Mouse (Mus musculus): ENCODE measurements around the gene Wdr5. TPM values are rescaled to one million over a fixed set of nuclear protein-coding genes. Genes with fewer than 3 reads are reported as not detected.

The Wdr5 gene
- polyA plus RNA-seq, 1 experiment from 2014 or later: 49.2 TPM

GRCm38 (mm10) chr2:27563641-27564148 lies 48.7 kb downstream of the Wdr5 start:
- H3K9ac ChIP-seq (replicated peaks; ENCODE audit: low read depth, low read length): no peak overlapping the region
- 74% methylated on average over 9 of the region's 9 CpGs for WGBS
- H3K27ac ChIP-seq (ENCODE audit: low read length): no peak overlapping the region
- H3K9me3 ChIP-seq (ENCODE audit: control insufficient read depth, low read depth, low read length): no peaks in the 10 kb centered on the region
- H3K4me2 ChIP-seq (replicated peaks; ENCODE audit: low read depth, low read length): no peak overlapping the region
- no peaks in the 10 kb centered on the region for H3K27me3 ChIP-seq (ENCODE audit: control insufficient read depth, insufficient read depth, low read length)
- no peak for ATAC-seq (ENCODE audit: insufficient number of reproducible peaks, insufficient read depth, low FRiP score, low read depth)
- H3K4me3 ChIP-seq (ENCODE audit: low read depth, low read length): no peak overlapping the region
- H3K36me3 ChIP-seq (ENCODE audit: control insufficient read depth, insufficient read depth, low read length): no peaks in the 10 kb centered on the region
- H3K4me1 ChIP-seq (ENCODE audit: control insufficient read depth, insufficient read depth, low read length): 0 out of 2 replicates have a peak, but pooled peaks cover 5% of the 10 kb centered on the region

- Histone ChIP-seq H3K4me2 (replicated peaks; ENCODE audit: low read depth, low read length) (no peak overlapping the region), H3K9ac (replicated peaks; ENCODE audit: low read depth, low read length) (no peak overlapping the region), H3K27me3 (ENCODE audit: control insufficient read depth, insufficient read depth, low read length) (no peaks in the 10 kb centered on the region), H3K36me3 (ENCODE audit: control insufficient read depth, insufficient read depth, low read length) (no peaks in the 10 kb centered on the region), H3K4me3 (ENCODE audit: low read depth, low read length) (no peak overlapping the region), H3K4me1 (ENCODE audit: control insufficient read depth, insufficient read depth, low read length) (0 out of 2 replicates have a peak, but pooled peaks cover 9% of the 10 kb centered on the region), H3K27ac (ENCODE audit: low read length) (no peak overlapping the region), H3K9me3 (ENCODE audit: control insufficient read depth, low read depth, low read length) (no peaks in the 10 kb centered on the region)
- ATAC-seq (ENCODE audit: insufficient number of reproducible peaks, insufficient read depth, low FRiP score, low read depth): no peak
- WGBS: 93% methylated on average over 4 of the region's 4 CpGs
These were observed 49.7 kb downstream of the Wdr5 start for GRCm38 (mm10) chr2:27564694-27565093.

- ATAC-seq (ENCODE audit: insufficient number of reproducible peaks, insufficient read depth, low FRiP score, low read depth): no peak
- H3K9ac ChIP-seq (replicated peaks; ENCODE audit: low read depth, low read length): no peak overlapping the region
- 64% methylated on average over 12 of the region's 12 CpGs for WGBS
These were observed 50.6 kb downstream of the Wdr5 start for GRCm38 (mm10) chr2:27565316-27566103.

GRCm38 (mm10) chr2:27570856-27571255 lies 55.9 kb downstream of the Wdr5 start:
- Histone ChIP-seq H3K9ac (replicated peaks; ENCODE audit: low read depth, low read length) (no peak overlapping the region), H3K4me1 (ENCODE audit: control insufficient read depth, insufficient read depth, low read length) (peaks cover 19% of the 10 kb centered on the region; the same call in 1 of the 2 replicates), H3K9me3 (ENCODE audit: control insufficient read depth, low read depth, low read length) (no peaks in the 10 kb centered on the region), H3K4me2 (replicated peaks; ENCODE audit: low read depth, low read length) (no peak overlapping the region), H3K27ac (ENCODE audit: low read length) (no peak overlapping the region), H3K36me3 (ENCODE audit: control insufficient read depth, insufficient read depth, low read length) (no peaks in the 10 kb centered on the region), H3K4me3 (ENCODE audit: low read depth, low read length) (no peak overlapping the region), H3K27me3 (ENCODE audit: control insufficient read depth, insufficient read depth, low read length) (no peaks in the 10 kb centered on the region)
- ATAC-seq (ENCODE audit: insufficient number of reproducible peaks, insufficient read depth, low FRiP score, low read depth): no peak
- WGBS: 68% methylated on average over 5 of the region's 5 CpGs

More at GRCm38 (mm10) chr2:27565316-27566103, 50.6 kb downstream of the Wdr5 start:
- no peak overlapping the region for H3K27ac ChIP-seq (ENCODE audit: low read length)
- no peaks in the 10 kb centered on the region for H3K36me3 ChIP-seq (ENCODE audit: control insufficient read depth, insufficient read depth, low read length)
- H3K4me1 ChIP-seq (ENCODE audit: control insufficient read depth, insufficient read depth, low read length): 0 out of 2 replicates have a peak, but pooled peaks cover 9% of the 10 kb centered on the region
- H3K4me3 ChIP-seq (ENCODE audit: low read depth, low read length): no peak overlapping the region
- no peak overlapping the region for H3K4me2 ChIP-seq (replicated peaks; ENCODE audit: low read depth, low read length)
- H3K27me3 ChIP-seq (ENCODE audit: control insufficient read depth, insufficient read depth, low read length): no peaks in the 10 kb centered on the region
- no peaks in the 10 kb centered on the region for H3K9me3 ChIP-seq (ENCODE audit: control insufficient read depth, low read depth, low read length)

GRCm38 (mm10) chr2:27572261-27572793 lies 57.4 kb downstream of the Wdr5 start:
- H3K27me3 ChIP-seq (ENCODE audit: control insufficient read depth, insufficient read depth, low read length): no peaks in the 10 kb centered on the region
- no peak for ATAC-seq (ENCODE audit: insufficient number of reproducible peaks, insufficient read depth, low FRiP score, low read depth)
- H3K9me3 ChIP-seq (ENCODE audit: control insufficient read depth, low read depth, low read length): no peaks in the 10 kb centered on the region
- no peak overlapping the region for H3K9ac ChIP-seq (replicated peaks; ENCODE audit: low read depth, low read length)
- peak overlapping the region; percentile 49; the same call in 1 of the 2 replicates for H3K27ac ChIP-seq (ENCODE audit: low read length)
- H3K4me1 ChIP-seq (ENCODE audit: control insufficient read depth, insufficient read depth, low read length): peaks cover 19% of the 10 kb centered on the region; the same call in 1 of the 2 replicates
- no peaks in the 10 kb centered on the region for H3K36me3 ChIP-seq (ENCODE audit: control insufficient read depth, insufficient read depth, low read length)
- no peak overlapping the region for H3K4me3 ChIP-seq (ENCODE audit: low read depth, low read length)
- WGBS: 37% methylated on average over 8 of the region's 8 CpGs
- H3K4me2 ChIP-seq (replicated peaks; ENCODE audit: low read depth, low read length): no peak overlapping the region

GRCm38 (mm10) chr2:27572928-27573627 lies 58.1 kb downstream of the Wdr5 start:
- Histone ChIP-seq H3K9ac (replicated peaks; ENCODE audit: low read depth, low read length) (no peak overlapping the region), H3K4me1 (ENCODE audit: control insufficient read depth, insufficient read depth, low read length) (peaks cover 19% of the 10 kb centered on the region; the same call in 1 of the 2 replicates), H3K9me3 (ENCODE audit: control insufficient read depth, low read depth, low read length) (no peaks in the 10 kb centered on the region), H3K4me2 (replicated peaks; ENCODE audit: low read depth, low read length) (no peak overlapping the region), H3K36me3 (ENCODE audit: control insufficient read depth, insufficient read depth, low read length) (no peaks in the 10 kb centered on the region), H3K4me3 (ENCODE audit: low read depth, low read length) (no peak overlapping the region), H3K27ac (ENCODE audit: low read length) (peak overlapping the region; percentile 49; the same call in 1 of the 2 replicates), H3K27me3 (ENCODE audit: control insufficient read depth, insufficient read depth, low read length) (no peaks in the 10 kb centered on the region)
- peak; percentile 64; the same call in 1 of the 2 replicates for ATAC-seq (ENCODE audit: insufficient number of reproducible peaks, insufficient read depth, low FRiP score, low read depth)
- WGBS: 58% methylated on average over 18 of the region's 18 CpGs

- H3K27ac ChIP-seq (ENCODE audit: low read length): no peak overlapping the region
- no peaks in the 10 kb centered on the region for H3K27me3 ChIP-seq (ENCODE audit: control insufficient read depth, insufficient read depth, low read length)
- 68% methylated on average over 8 of the region's 8 CpGs for WGBS
- H3K4me1 ChIP-seq (ENCODE audit: control insufficient read depth, insufficient read depth, low read length): peaks cover 17% of the 10 kb centered on the region; the same call in 1 of the 2 replicates
- no peaks in the 10 kb centered on the region for H3K9me3 ChIP-seq (ENCODE audit: control insufficient read depth, low read depth, low read length)
- no peaks in the 10 kb centered on the region for H3K36me3 ChIP-seq (ENCODE audit: control insufficient read depth, insufficient read depth, low read length)
- ATAC-seq (ENCODE audit: insufficient number of reproducible peaks, insufficient read depth, low FRiP score, low read depth): no peak
- no peak overlapping the region for H3K4me2 ChIP-seq (replicated peaks; ENCODE audit: low read depth, low read length)
- no peak overlapping the region for H3K9ac ChIP-seq (replicated peaks; ENCODE audit: low read depth, low read length)
- H3K4me3 ChIP-seq (ENCODE audit: low read depth, low read length): no peak overlapping the region
These were observed 58.6 kb downstream of the Wdr5 start for GRCm38 (mm10) chr2:27573628-27573966.

- Histone ChIP-seq H3K4me2 (replicated peaks; ENCODE audit: low read depth, low read length) (no peak overlapping the region), H3K36me3 (ENCODE audit: control insufficient read depth, insufficient read depth, low read length) (no peaks in the 10 kb centered on the region), H3K9me3 (ENCODE audit: control insufficient read depth, low read depth, low read length) (no peaks in the 10 kb centered on the region), H3K4me3 (ENCODE audit: low read depth, low read length) (no peak overlapping the region), H3K27me3 (ENCODE audit: control insufficient read depth, insufficient read depth, low read length) (no peaks in the 10 kb centered on the region), H3K27ac (ENCODE audit: low read length) (no peak overlapping the region), H3K4me1 (ENCODE audit: control insufficient read depth, insufficient read depth, low read length) (peaks cover 13% of the 10 kb centered on the region; the same call in 1 of the 2 replicates), H3K9ac (replicated peaks; ENCODE audit: low read depth, low read length) (no peak overlapping the region)
- ATAC-seq (ENCODE audit: insufficient number of reproducible peaks, insufficient read depth, low FRiP score, low read depth): no peak
- 94% methylated on average over 4 of the region's 4 CpGs for WGBS
These were observed 61.5 kb downstream of the Wdr5 start for GRCm38 (mm10) chr2:27576416-27576815.
